Mouse (Mus musculus) brain, adult 2 months (tissue): ENCODE measurements around the gene Mus81.
"Not testable (repeated sequence)": the region's sequence is repeated elsewhere in the genome, so short reads cannot be mapped to it uniquely, and the experiment has no call there.

Experiments used
- DNase-seq: peaks from one replicate; pipeline ENCODE4 v3.0.0; 2011; ENCODE audit warnings: low read depth, low spot score

The Mus81 gene

GRCm38 (mm10) chr19:5487768-5488550 is at the start of gene Mus81:
Mus81 (minus strand) TSS chr19:5488402.
- peak; percentile 99 for DNase-seq

DNA sequence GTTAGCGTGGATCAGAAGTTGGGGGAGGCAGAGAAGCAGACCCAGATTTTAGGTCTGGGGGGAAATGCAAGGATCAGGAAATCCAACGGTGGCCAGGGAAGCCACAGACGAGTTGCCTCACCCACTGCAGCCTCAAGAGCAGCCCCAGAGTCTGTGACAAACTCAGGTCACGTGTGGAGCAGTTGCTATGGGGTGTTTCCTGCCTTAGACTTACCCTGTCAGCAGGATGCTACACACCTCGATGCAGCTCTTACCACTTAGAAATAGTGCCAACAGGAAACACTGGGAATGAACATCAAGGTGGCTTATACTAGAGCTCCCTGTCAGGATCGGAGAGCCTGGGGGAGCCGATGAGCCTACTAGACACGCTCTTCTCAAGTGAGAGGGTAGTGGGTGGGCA is 44.3 kb upstream of the Mus81 start:
- no peak for DNase-seq

DNA sequence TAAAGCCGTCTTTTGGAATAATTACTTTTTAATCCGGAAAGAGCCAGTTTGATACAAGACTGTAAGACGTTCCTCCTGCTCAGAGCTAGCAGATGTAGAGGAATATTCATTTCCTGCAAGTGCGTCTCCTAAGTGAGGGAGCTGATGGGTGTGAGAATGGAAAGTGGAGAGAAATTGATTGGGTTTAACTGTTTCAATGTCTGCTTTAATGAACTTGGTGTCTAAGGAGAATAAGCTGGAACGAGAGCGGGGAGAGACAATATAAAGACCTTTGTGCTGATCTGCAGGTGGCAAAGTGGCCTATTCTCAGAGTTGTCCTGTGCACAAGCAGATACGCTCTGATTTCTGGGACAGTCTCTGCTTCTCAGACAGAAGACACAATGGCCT is 41.9 kb upstream of the Mus81 start:
- no peak for DNase-seq

DNA sequence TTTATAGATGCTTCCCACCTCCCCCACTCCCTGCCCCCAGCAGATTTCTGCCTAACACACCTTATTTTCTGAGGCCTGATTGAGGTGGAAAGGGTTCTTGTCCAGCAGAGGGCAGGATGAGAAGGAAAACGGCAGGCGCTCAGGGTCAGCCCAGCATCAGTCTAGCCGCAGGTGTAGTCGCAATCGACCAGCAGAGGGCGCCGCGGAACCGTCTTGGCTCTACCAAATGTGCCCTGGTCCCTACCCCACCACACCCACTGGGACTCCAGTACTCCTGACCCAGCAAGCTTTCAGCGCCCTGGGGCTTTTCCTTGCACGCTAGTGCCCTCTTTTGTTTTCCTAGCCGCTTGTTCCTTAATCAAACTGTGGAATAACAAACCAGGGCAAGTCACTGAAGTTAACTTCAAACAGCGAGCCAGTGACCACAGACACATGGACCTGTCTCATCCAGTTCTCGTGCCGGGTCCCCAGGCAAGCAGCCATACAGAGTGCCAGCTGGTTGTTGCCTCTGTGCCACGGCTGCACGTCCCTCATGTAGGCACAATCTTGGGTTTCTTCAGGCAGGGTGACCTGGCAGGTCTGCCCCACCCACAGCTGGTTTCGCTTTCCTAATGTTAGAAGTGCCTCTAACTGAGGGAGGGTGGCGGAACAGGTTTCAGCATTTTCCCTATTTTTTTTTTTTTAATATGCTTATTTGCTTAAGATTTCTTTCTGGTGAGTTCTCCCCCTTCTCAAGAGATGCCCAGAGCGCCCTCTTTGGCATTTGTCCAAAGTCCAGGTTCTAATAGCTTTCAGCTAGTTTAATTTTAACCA is 41.3 kb upstream of the Mus81 start:
- DNase-seq, result peak; percentile 96

- DNase-seq, result no peak
Measured at GRCm38 (mm10) chr19:5525204-5525603, 37.0 kb upstream of the Mus81 start.

GRCm38 (mm10) chr19:5518721-5519120 is 30.5 kb upstream of the Mus81 start:
- no peak for DNase-seq

- DNase-seq, result peak; percentile 87
Measured at GRCm38 (mm10) chr19:5516906-5517505, 28.8 kb upstream of the Mus81 start.

- no peak for DNase-seq
Measured at GRCm38 (mm10) chr19:5515840-5516777, 27.9 kb upstream of the Mus81 start.

GRCm38 (mm10) chr19:5513005-5513349 is 24.8 kb upstream of the Mus81 start:
- no peak for DNase-seq

DNA sequence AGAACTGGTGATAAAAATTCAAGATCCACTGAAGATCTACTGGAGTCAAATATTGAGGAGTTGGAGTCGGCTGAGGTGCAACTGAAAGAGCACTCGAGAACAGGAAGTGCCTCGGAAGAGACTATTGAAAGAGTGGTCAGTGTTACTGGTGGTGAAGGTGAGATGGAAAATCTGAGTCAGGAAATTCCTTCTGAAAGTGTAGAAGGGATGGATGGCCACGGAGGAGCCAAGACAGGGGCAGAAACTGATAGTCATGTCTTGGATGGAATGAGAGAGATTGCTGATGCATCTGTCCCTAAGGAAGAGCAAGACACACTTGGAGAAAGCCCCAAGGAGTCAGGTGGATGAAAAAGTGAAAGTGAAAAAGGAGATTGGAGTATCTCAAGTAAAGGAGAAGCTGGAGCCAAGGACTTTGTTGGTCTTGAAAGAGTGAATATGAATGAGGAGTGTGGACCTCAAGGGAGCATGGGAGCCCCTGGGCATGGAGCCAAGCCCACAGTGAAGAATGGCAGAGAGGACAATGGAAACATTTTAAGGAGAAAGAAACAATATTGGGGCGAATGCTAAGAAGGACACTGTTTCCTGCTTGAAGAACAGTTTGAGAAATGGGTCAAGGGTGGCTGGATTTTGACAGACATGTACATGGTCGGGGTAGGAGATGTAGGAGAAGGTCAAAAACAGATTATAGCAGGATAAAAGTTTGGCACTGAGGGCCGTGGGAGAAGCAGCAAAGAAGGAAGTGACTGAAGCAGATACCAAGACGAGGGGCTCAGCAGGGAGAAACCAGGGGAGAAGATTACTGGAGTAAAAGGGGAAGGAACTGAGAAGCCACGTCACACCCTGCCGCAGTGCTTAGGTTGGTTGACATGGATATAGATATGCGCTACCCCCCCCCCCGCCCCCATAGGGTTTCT is 24.1 kb upstream of the Mus81 start:
- DNase-seq, result no peak

DNA sequence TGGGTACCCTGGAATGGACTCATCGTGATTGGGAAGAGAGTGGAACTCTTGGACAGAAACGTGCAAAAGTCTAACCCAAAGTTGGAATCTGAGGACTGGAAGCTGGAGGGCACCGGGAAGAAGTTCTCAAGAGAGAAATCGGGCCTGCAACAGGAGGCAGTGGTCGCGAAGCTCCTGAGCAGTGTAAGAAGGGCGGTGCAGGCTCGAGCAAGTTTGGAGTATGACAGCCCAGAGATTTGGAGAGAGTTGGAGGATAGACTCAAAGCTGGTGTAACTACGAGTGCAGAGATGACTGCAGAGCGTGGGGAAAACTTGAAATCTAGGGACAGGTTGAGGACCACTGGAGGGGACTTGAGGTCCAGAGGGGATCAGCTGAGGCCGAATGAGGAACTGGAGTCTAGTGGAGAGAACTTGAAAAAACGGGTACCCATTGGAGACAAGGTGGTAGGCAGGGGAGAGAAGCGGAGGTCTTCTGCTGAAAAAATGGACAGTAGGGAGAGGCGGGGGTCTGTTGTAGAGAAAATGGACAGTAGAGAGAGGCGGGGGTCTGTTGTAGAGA is 23.0 kb upstream of the Mus81 start:
- DNase-seq, result no peak

DNA sequence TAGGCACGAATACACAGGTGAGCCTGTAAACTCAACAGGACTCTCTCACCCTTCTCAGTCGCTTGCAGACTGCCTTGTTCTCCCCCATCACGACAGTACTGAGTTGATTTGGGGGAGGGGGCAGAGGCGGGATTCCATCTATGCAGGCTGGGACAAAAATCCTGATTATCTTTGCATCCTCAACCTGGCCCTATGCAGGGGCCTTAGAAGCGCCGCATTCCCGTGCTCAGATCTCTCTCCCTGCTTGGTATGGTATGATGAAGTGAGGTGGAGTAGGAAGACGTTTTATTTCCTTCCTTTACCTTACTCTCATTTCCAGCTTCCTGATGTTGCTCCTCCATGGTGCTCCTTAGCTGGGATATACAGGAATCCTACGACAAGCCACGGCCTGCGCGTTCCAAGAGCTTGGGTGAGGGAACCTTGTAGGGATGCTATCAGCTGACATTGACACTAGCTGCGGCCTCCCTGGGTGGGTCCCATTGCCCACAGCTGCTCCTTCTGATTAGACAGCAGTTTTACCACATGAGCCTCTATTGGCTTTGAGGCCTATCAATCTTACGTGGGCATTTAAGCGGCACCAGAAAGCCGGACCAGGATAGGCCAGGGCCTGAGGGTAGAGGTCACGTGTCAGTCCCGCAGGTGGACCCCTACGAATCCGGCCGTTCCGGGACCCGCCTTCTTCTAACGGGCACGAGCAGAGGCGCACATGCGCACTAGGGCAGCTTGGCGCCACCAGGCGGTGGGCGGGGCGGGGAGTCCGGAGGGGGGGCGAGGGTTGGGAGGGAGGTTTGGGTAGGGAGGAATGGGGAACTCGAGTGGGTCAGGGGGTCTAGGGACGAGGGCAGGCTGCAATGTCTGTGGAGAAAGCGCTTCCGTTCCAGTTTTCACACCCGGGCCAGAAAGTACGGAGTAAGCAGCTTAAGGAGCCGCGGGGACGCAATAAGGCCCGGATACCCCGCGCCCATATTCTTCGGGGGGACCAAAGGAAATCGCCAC is 22.1 kb upstream of the Mus81 start, which contains the start of gene Snx32:
Gene Snx32, minus strand, starts transcription at position 508 of the 996 bp plus-strand sequence.
- DNase-seq, result peak; percentile 100

GRCm38 (mm10) chr19:5503687-5504086 is 15.5 kb upstream of the Mus81 start, which contains the start of gene 1700020D05Rik:
1700020D05Rik (minus strand) TSS chr19:5503787.
- DNase-seq, result no peak

DNA sequence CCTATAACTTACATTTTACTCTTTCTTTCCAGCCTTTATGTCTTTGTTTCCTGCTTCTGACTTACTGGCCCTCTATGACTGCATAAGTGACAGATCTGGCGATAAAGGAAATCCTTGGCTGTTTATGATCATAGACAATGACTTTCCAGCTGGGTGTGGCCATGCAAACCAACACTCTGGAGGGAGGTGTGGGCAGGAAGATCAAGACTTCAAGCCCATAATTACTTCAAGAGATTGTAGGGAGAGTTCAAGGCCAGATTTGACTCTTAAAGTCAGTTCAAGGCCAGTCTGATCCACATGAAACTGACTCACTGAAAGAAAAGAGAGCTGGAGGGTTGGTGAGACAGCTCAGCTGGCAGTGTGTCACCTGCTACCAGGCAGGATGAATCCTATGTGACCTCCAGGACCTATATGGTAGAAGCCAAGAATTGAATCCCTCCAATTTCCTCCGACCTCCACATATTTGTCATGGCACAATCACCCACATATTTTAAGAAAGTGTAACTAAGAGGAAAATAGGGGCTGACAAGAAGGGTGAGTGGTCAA is 12.2 kb upstream of the Mus81 start:
- DNase-seq, result no peak

- DNase-seq, result no peak
Measured at GRCm38 (mm10) chr19:5496052-5496370, 7.8 kb upstream of the Mus81 start.

DNA sequence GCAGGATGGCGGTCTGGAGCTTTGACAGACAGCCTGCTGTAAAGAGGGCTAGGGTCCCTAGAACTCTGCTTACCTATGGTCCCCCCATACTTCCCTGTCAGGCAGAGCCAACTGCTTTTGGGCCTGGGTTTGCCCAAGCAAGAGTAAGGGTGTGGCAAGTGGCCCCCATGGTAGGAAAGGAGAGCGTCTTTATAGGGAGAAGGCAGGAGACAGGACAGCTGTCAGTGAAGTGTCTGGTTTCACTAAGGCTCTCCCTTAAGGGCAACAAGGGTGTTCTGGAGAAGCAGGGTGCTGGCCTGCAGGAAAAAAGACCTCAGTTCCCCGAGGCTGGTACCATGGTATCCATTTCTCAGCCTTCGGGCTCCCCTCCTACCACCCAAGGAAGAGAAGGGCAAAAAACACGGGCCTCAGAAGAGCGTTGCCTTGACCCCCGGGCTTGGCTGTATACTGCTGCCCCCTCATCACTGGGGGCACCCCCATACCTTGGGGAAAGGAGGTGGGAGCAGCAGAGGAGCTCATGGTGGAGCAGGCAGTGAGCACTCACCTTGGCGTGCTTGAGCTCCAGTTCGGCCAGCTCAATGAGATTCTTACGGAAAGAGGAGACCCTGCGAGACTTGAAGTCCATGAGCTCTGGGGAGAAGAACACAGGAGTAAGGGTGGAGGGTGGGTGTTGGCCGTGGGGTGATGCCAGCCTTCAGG is 7.3 kb upstream of the Mus81 start:
- DNase-seq, result no peak

GRCm38 (mm10) chr19:5494314-5494713 is 6.1 kb upstream of the Mus81 start:
- no peak for DNase-seq

DNA sequence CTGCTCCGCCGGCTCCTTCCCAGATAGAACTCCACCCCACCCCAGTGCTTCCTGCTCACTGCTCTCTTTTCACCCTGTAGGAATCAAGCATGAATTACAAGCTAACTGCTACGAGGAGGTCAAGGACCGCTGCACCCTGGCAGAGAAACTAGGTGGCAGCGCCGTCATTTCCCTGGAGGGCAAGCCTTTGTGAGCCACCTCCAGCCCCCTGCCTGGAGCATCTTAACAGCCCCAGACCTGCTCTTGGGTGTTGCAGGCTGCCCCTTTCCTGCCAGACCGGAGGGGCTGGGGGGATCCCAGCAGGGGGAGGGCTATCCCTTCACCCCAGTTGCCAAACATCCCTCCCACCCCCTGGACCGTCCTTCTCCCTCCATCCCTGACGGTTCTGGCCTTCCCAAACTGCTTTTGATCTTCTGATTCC is 5.1 kb upstream of the Mus81 start:
- DNase-seq, result not testable (repeated sequence)
